Mouse (Mus musculus): ENCODE measurements at regions not wholly inside any gene's neighbourhood (a gene's known extent, or its start where the extent isn't known, plus 50 kb on each side); places are given as distances from the start of the nearest gene placed in this dataset.

DNA sequence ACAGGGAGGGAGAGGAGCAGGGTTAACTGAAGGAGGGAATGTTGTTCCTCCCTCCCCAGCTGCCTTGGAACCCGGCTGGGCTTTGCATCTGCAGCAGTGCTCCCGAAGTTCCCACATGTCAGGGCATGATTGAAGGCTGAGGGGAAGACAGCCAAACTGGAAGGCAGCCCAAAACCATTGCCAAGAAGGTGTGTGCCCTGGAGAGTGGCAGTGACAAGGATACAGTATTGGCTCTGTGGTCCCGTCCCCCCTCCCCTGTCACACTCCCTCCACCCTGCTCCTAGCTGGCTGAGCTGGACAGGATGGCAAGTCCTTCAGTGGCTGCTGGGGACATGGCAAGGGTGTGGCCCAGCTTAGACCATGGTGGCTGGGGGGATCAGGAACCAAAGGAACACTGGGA lies 79.1 kb downstream of the Cyp26b1 start:
- no peak for ATAC-seq (replicated peaks; ENCODE audit: insufficient number of reproducible peaks, low FRiP score, low TSS enrichment, poor library complexity, severe bottlenecking)

DNA sequence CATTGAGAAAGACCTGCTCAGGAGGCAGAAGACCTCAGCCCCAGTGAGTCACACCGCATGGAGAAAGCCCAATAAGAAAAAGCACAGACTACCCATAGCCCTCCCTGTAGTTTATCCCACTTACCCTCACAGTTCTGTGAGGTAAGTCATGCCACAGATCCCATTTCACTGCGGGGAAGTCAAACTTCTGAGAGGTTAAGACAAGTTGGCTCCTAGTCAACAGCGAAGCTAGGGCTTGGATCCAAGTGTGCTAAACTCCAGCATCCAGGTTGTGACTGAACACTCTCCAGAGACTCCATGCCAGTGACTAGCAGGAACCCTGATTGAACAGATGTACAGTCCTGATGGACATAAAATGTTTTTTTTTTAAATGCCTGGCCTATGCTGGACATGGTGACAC lies 85.1 kb downstream of the Cyp26b1 start:
- ATAC-seq (replicated peaks; ENCODE audit: insufficient number of reproducible peaks, low FRiP score, low TSS enrichment, poor library complexity, severe bottlenecking), result no peak

DNA sequence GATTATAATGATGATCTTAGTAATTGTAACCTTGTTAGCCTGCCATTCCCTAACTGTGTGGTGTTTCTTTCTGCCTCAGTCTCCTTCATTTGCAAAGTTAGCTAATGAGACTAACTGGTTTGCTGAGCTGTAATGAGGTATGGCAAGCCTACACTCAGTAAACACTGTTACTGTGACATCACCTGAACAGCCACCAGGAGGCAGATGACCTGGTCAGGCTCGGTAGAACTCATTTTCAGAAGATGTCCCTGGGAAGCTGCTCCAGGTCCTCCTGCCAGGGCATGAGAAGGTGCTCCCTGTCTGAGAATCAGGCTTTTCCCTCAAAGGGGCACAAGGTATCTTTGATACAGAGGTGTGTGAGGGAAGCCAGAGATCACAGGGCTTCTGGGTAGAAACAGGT lies 87.0 kb downstream of the Cyp26b1 start:
- no peak for ATAC-seq (replicated peaks; ENCODE audit: insufficient number of reproducible peaks, low FRiP score, low TSS enrichment, poor library complexity, severe bottlenecking)

DNA sequence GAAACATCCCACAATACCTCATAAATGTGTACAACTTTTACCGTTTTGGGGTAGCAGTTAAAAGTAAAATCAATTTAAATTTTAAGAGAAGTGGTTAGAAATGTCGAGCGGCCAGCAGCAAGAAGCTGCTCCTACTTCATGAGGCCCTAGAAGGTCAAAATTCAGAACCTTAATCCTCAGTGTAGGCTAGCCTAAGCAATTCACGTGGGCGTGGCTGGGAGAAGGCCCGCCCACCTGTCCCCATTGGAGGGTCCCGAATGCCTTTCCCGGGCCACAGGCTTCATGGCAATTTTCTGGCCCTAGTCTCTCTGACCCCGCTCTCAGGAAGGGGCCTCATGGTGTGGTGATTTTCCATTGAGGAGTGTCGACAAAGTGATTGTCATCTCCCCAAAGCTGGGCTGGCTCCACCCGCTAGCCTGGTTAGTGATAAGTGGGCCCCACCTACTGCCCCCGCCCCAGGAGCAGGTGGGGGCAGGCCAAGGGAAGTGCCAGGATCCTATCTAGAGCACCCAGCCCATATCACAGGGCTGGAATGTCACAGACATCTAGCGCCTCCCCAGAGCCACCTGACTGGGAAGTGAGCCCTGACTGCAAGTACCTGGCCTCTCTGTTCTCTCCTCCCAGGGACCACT lies 93.3 kb downstream of the Cyp26b1 start:
- no peak for ATAC-seq (replicated peaks; ENCODE audit: insufficient number of reproducible peaks, low FRiP score, low TSS enrichment, poor library complexity, severe bottlenecking)

DNA sequence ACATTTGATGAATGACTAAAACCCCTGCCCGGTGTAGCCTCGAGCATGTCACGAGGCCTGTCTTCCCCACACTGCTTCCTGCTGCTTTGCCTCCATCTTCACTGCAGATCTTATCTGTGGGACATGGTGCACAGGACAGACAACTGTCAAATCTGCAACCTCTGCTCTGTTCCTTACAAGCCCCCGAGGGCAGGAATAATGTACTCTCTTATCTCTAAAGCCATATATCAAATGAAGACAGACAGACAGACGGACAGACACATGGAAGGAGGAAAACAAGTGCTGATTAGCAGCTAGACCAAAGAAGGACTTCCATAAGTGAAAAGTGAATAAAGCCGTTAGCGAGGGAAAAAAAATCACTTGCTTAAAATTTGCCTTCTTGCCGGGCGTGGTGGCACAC lies 95.6 kb downstream of the Cyp26b1 start:
- ATAC-seq (replicated peaks; ENCODE audit: insufficient number of reproducible peaks, low FRiP score, low TSS enrichment, poor library complexity, severe bottlenecking), result no peak

DNA sequence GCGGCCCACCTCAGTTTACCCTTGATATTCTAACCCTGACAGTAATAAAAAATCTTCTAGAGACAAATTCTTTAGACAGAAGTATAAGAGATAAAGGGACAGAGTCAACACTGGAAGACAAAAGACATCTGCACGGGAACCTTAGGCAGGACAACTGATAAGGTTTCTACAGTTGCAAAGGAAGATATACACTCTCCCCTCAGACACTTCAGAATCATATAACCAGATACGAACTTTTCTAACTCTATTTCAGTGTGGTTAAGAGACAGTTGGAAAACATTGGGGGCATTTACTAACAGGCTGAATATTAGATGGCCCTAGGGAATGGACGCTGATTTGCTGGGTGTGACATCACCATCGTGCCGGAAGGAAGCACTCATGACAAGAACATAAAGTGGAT lies 100.0 kb downstream of the Cyp26b1 start:
- ATAC-seq (replicated peaks; ENCODE audit: insufficient number of reproducible peaks, low FRiP score, low TSS enrichment, poor library complexity, severe bottlenecking), result no peak

DNA sequence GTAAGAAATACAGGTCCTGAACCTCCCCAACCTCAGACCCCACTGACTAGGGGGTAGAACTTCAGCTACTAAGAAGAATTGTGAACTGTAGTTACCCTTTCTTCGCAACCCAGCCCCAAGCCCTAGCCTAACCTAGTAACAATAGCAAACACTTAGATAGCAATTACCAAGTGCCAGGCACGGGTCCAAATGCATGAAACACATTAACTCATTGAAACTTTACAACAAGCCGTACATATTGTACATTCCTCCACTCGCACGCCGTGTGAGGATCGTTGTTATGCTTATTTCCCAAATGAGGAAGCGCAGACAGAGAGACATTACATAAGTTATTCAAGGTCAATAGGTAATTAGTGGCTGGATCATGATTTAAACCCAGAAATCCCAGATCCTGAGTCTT lies 100.5 kb downstream of the Cyp26b1 start:
- no peak for ATAC-seq (replicated peaks; ENCODE audit: insufficient number of reproducible peaks, low FRiP score, low TSS enrichment, poor library complexity, severe bottlenecking)

DNA sequence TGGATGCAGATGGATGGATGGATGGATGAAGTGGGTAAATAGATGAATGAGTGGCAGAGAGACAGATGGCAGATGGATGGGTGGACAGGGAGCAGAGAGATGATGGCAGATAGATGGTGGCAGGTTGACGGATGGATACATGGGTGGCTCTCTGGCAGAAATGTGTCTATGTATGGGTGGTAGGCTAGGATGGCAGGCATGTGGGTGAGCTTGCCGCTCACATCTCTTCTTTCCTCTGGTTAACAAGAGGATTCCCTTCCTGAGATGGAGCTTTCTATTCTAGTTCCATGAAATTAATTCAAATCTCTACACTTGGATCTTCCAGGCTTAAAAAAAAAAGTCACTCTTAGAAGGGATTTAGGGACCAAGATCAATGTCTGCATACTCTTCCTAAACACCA lies 101.1 kb downstream of the Cyp26b1 start:
- ATAC-seq (replicated peaks; ENCODE audit: insufficient number of reproducible peaks, low FRiP score, low TSS enrichment, poor library complexity, severe bottlenecking), result no peak

DNA sequence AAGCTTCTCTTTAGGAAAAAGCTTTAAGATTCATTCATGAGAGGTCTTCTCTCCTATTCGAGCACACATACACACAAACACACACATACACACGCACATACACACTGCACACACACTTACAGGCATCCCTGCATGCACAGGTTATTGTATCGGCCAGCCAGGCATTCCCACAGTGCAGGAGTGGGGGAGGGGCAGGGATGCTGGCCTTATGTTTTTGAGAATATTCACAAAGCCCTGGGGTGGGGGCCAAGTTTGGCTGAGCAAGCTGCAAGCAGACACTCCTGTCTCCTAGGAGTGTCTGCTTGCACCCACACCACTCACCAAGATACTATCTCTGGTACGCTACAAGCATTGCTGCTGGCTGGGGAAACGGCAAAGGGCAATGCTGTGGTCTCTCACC lies 102.6 kb downstream of the Cyp26b1 start:
- ATAC-seq (replicated peaks; ENCODE audit: insufficient number of reproducible peaks, low FRiP score, low TSS enrichment, poor library complexity, severe bottlenecking), result no peak

DNA sequence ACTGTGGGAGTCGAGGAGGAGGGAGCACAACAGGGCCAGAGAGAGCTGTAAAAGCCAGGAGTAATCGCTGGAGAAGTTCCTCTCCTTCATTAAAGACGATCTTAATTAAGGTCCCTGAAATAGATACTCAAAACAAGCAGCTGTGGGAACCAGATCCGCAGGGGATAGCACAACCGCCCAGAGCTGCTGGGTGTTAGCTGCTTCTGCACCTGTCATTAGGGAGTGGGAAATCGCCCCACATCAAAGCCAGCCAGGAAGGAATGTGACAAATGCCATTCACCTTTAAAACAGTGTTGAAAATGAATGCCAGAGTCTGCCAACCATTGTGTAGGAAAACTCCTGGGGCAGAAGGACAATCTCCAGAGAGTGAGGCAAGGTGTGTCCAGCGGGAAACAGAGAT lies 112.5 kb downstream of the Cyp26b1 start:
- no peak for ATAC-seq (replicated peaks; ENCODE audit: insufficient number of reproducible peaks, low FRiP score, low TSS enrichment, poor library complexity, severe bottlenecking)

DNA sequence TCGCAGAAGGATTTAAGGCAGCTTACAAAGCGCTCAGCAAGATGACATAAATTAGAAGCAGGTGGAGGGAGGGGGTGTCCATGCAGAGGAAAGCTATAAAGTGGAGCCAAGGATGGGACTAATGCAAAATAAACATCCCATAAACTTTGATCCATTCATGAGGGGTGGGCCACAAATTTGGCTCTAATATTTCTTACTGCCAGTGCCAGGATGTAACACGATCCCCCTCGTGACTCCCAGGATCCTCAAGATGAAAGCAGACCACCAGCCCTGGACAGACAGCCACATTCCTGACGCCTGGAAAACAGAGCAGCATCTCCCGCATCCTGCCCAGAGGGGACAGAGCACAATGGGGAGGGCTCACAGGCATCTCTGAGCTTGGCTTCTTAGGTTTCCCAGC lies 116.6 kb downstream of the Cyp26b1 start:
- ATAC-seq (replicated peaks; ENCODE audit: insufficient number of reproducible peaks, low FRiP score, low TSS enrichment, poor library complexity, severe bottlenecking), result no peak

DNA sequence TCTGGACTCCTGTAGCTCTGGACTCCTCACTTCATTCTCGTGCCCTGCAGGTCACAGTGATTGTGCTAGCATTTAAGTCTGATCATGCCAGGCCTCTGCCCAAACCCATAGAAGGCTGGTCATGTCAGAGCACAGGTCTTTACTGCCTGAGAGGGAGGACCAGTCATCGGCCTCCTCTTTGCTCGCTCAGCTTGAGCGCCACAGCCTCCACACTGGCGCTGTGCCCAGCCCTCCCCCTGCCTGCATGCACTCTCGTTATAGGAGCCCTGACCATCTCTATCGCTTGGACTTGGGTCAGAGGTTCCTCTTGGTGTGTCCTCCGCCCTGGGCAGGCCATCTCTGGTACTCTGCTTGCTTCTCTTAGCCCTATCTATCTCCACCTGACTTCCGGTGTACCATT lies 117.2 kb downstream of the Cyp26b1 start:
- no peak for ATAC-seq (replicated peaks; ENCODE audit: insufficient number of reproducible peaks, low FRiP score, low TSS enrichment, poor library complexity, severe bottlenecking)

DNA sequence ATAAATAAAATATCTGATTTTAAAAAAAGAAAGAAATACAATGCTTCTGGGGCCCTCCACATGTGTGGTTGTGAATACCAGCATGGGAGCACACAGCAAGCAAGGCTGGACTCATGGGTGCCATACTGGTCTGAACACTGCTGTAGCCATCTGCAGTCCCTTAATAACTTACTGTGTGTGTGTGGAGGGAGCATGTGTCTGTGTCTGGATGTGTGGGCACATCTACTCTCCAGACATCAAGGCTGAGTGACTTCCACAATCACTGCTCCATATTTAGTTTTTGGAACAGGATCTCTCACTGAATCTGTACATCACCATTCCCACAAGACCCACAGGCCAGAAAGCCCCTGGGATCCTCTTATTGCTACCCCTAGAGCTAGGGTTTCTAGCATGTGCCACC lies 118.9 kb downstream of the Cyp26b1 start:
- no peak for ATAC-seq (replicated peaks; ENCODE audit: insufficient number of reproducible peaks, low FRiP score, low TSS enrichment, poor library complexity, severe bottlenecking)

DNA sequence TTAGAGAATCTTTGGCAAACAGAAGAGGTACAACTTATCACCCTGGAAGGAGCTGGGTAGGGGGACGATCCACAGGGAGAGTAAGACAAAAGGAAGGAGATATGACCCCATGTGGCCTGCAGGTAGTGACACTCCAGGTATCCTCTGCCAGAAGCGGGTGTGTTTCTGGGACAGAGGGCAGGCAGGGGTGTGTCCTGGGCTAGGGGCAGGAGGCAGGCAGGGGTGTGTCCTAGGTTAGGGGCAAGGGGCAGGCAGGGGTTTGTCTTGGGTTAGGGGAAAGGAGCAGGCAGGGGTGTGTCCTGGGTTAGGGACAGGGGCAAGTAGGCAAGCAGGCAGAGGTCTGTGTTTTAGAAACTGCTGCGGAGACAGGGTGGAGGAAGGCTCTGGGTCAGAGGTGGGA lies 120.5 kb downstream of the Cyp26b1 start:
- no peak for ATAC-seq (replicated peaks; ENCODE audit: insufficient number of reproducible peaks, low FRiP score, low TSS enrichment, poor library complexity, severe bottlenecking)

DNA sequence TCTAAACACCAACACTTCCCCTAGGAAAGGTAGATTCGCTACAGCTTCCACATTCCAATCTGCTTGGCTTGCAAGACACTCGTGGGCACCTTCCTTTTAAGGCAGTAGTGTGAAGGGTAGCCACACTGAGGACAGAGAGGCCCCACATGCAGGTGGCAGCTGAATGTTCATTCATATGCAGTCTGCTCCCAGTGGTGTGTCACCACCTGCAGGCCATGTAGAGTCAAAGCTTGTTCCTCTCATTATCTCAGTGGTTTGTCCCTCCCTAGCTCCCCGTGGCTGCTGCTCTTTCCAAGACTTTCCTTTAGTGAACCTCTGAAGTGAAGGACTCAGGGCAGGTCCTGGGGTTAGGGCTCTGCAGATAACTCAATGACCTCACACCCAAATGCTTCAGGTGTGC lies 121.4 kb downstream of the Cyp26b1 start:
- no peak for ATAC-seq (replicated peaks; ENCODE audit: insufficient number of reproducible peaks, low FRiP score, low TSS enrichment, poor library complexity, severe bottlenecking)

DNA sequence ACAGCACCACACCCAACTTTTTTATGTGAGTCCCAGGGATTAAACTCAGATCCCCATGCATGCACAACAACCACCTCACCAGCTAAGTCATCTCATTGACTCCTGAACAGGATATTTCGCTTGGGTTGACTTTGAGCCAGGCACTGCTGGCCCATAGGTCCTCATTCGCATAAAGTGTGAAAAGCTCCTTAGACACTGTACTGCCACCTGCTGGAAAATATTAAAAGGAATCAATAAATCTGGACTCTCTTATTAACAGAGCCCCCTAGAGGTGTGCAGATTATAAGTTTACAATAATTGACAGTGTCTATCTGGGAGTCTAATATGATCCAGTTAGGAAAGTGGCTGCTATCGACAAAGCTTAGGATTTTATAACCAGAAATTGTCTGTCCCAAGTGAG lies 126.4 kb downstream of the Cyp26b1 start:
- ATAC-seq (replicated peaks; ENCODE audit: insufficient number of reproducible peaks, low FRiP score, low TSS enrichment, poor library complexity, severe bottlenecking), result no peak

DNA sequence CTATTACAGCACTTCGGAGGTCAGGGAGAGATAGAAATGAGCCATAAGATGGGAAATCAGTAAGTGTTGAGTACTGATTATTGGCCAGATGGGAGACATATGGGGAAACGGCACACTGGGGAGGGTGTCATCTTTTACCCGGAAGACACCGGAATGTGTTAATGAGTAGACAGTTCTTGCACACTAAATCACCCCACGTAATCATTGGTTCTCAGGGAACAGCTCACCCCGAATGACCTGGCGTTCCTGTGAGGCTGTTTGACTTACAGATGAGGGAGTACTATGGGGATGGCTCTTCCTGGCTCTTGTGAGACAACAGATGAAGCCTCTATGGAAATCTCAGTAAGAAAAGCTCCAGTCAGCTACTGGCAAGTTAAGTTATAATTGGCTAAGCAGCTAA lies 127.5 kb downstream of the Cyp26b1 start:
- no peak for ATAC-seq (replicated peaks; ENCODE audit: insufficient number of reproducible peaks, low FRiP score, low TSS enrichment, poor library complexity, severe bottlenecking)

DNA sequence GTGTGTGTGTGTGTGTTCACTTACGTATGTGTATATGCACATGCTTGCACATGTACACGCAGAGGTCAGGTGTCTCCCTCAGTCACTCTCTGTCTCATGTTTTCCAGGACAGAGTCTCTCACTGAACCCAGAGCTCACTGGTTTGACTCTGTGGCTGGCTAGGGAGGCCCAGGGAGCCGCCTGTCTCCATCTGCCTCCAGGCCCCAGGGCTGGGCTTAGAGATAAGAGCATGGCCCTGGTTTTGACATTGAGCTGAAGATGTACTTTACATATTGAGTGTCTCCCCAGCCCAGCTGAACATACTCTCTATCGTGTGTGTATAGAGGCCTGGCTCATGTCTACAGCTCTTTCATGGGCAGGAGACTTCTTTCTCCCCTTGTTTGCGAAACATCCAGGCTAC lies 128.1 kb downstream of the Cyp26b1 start:
- ATAC-seq (replicated peaks; ENCODE audit: insufficient number of reproducible peaks, low FRiP score, low TSS enrichment, poor library complexity, severe bottlenecking), result no peak

DNA sequence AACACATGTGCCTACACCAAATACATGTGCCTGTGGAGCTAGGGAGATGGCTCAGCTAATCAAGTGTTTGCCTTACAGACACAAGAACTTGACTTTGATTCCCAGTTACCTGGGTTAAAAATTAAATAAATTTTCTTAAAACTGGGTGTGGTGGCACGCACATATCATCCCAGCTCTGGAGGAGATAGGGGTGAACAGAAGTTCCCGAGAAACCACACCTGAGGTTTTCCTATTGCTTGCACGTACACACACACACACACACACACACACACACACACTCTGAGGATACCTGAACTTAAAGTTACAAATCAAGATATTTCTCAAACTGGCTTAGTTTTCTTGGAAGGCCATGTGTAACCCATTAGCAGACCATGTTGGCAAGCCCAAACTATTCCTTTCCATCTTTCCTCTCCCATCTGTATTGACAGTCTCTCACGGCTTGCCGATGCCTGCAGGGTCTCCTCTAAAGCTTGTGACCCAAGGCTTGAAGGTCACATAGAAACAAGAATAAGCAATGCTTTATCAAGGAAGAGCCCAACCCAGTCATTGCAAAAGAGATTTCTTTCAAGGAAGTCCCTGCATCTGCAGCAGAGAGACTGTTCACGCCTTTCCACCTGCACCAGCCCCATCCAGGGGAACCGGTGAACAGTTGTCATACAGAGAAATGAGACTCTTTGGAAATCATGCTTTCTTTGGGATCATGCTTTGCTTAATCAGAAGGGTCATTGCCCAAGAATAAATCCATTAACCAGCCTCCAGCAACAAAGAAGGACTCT lies 129.9 kb downstream of the Cyp26b1 start:
- no peak for ATAC-seq (replicated peaks; ENCODE audit: insufficient number of reproducible peaks, low FRiP score, low TSS enrichment, poor library complexity, severe bottlenecking)

DNA sequence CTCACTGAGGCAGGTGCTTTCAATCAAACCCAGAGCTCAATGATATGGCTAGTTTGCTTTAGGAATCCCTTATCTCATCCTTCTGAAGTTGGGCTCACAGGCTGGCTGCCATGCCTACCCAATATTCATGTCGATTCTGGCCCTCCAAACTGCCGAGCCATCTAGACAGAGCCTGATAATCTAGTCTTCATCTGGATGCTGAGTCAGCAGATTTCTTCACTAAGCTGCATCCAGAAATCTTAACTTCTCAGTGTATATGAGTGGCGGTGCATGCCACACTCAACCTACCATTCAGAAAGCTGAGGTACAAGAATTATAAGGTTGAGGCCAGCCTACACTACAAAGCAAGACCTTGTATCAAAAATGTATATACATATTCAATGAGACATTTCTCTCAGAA lies 136.9 kb downstream of the Cyp26b1 start:
- ATAC-seq (replicated peaks; ENCODE audit: insufficient number of reproducible peaks, low FRiP score, low TSS enrichment, poor library complexity, severe bottlenecking), result no peak

DNA sequence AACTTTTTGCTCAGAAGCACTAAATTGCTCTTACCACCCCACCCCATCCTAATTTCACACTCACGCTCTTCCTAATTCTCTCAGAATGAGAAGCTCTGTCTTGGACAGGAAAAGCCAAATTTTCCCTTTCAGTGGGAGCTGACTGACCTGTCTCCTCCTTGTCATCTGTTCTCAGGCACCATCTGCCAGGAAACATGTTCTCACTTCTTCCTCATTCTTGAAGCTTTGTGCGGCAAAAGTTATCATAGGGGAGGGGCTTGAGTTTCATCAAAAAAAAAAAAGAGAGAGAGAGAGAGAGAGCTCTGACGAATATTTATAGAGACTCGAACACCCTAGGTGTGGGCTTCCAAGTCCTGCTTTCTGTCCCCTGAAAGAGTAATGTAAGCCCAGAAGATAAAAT lies 148.6 kb downstream of the Cyp26b1 start:
- ATAC-seq (replicated peaks; ENCODE audit: insufficient number of reproducible peaks, low FRiP score, low TSS enrichment, poor library complexity, severe bottlenecking), result no peak
